Mouse (Mus musculus) liver, embryonic 16.5 days (tissue): Measurements from ENCODE around the gene Clic3. TPM values are rescaled to one million over a fixed set of nuclear protein-coding genes. Genes with fewer than 3 reads are reported as not detected.
A peak's percentile ranks its signal among the peaks of the same experiment; 100 is the strongest.

Source experiments
- ATAC-seq: fragments of 200-750 bp; cut with Nextera tagmentation; 2 replicates; pipeline ENCODE4 v1.8.0; 2017; ENCODE audit warnings: low read depth, mild to moderate bottlenecking, moderate number of reproducible peaks, moderate library complexity
- H3K27ac ChIP-seq: fragments of 300-500 bp; sonication (generic); 2 replicates; pipeline ENCODE4 v1.5.1; 2014; ENCODE audit warnings: mild to moderate bottlenecking, low read length
- H3K27me3 ChIP-seq: fragments of 300-500 bp; sonication (generic); 2 replicates; pipeline ENCODE4 v1.6.1; 2014; ENCODE audit warnings: low read depth, low read length, mixed read lengths; ENCODE audit not compliant: control insufficient read depth, insufficient read depth
- H3K36me3 ChIP-seq: fragments of 300-500 bp; sonication (generic); 2 replicates; pipeline ENCODE4 v1.6.1; 2014; ENCODE audit warnings: mild to moderate bottlenecking; ENCODE audit not compliant: control insufficient read depth, insufficient read depth
- H3K4me1 ChIP-seq: fragments of 300-500 bp; sonication (generic); 2 replicates; pipeline ENCODE4 v1.6.1; 2014; ENCODE audit warnings: low read depth, low read length, mixed read lengths; ENCODE audit not compliant: control insufficient read depth
- H3K4me2 ChIP-seq: fragments of 300-500 bp; sonication (generic); 2 replicates; pipeline ENCODE4 v1.6.1; 2014; ENCODE audit warnings: low read depth, low read length, mixed read lengths
- H3K4me3 ChIP-seq: fragments of 300-500 bp; sonication (generic); 2 replicates; pipeline ENCODE4 v1.5.1; 2014; ENCODE audit warnings: low read depth, mild to moderate bottlenecking, low read length
- H3K9ac ChIP-seq: fragments of 300-500 bp; sonication (generic); 2 replicates; pipeline ENCODE4 v1.6.1; 2014; ENCODE audit warnings: low read depth, low read length
- H3K9me3 ChIP-seq: fragments of 300-500 bp; sonication (generic); replicated peaks from 2 replicates; pipeline ENCODE4 v1.6.1; 2016; ENCODE audit warnings: low read length; ENCODE audit not compliant: control insufficient read depth
- WGBS: fragments of 180-500 bp; shearing (Covaris S2); extraction: QIAGEN DNeasy Blood & Tissue Kit; methylation state at CpG from one replicate; pipeline ENCODE4 v1.1.7; 2014; ENCODE audit not compliant: insufficient replicate concordance; 5-methylcytosine and 5-hydroxymethylcytosine counted together
- polyA plus RNA-seq: library from polyadenylated mRNA; unstranded; fragments of >200 nt; fragmentation: Nextera tagmentation; extraction: Ambion mirVana; gene quantifications from 2 replicates; pipeline ENCODE4 v1.2.1, GENCODE M21; 2015

Clic3 gene
- polyA plus RNA-seq, 1 experiment from 2014 or later = 0.54 TPM

DNA sequence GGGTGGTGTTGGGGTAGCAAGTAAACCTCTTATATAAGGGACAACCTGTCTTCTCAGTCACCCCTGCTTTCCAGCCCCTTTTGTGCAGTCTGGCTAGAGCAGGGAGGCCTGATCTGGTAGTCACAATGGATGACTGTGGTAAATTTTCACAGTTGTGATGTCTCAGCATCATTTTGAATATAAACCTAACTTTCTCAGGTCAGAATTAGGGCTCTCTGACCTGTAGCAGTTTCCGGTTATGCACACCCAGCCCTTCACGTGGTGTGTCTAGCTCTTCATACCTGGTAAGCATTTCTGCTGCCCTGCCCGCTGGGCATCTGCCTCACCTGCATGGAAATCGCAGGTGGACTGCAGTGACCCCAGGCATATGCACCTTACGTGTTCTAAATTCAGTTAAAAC is 29.4 kb upstream of the Clic3 start:
- Histone ChIP-seq H3K27ac (no peak overlapping the region), H3K4me3 (no peak overlapping the region), H3K9ac (no peak overlapping the region), H3K4me1 (peaks cover 6% of the 10 kb centered on the region), H3K4me2 (no peak overlapping the region), H3K9me3 (no peaks in the 10 kb centered on the region), H3K36me3 (no peaks in the 10 kb centered on the region), H3K27me3 (peaks cover 11% of the 10 kb centered on the region)
- 69% methylated on average over 5 of the region's 5 CpGs for WGBS
- no peak for ATAC-seq

DNA sequence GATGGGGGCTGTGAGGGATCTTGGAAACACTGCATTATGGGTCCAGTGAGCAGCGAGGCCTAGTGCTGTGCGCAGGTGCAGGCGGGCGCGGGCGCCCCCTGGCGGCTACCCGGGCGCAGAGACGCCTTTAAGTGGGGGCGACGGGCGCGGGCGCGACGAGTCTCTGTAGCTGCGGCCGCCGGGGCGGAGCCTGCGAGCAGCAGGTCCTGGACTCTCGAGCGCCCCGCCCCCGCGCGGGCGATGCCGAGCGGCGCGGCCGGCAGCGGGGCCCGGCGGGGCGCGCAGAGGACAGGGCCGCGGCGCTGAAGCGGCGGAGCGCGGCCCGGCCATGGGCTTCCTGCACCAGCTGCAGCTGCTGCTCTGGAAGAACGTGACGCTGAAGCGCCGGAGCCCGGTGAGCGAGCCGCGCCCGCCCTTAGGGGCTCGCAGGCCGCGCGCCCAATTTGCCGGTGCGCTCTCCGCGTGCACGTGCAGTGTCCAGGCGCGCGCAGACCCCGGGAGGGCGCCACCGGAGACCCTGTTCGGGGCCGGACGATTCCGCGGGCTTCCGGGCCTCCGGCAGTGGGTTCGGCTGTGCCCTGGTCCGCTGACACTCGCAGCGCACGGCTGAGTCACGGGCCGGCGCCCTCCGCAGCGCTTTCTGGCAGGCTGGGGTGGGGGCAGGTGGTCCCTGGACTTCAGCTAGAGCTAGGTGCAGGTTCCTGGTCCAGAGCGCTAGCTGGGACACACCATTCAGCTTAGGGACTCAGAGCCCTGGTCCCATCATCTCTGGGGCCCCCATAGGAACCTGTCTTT is 28.0 kb upstream of the Clic3 start, which contains the start of gene Abca2:
TSS of gene Abca2 (plus strand) at position 262 of the 795 bp plus-strand sequence.
- H3K4me3 ChIP-seq = peak within 1 kb of the TSS; percentile 65
- H3K9me3 ChIP-seq = no peaks in the 10 kb centered on the region
- peak; percentile 91 for ATAC-seq
- H3K4me1 ChIP-seq = peaks cover 6% of the 10 kb centered on the region
- H3K36me3 ChIP-seq = no peaks in the 10 kb centered on the region
- WGBS = under 1% methylated on average over 87 of the region's 89 CpGs
- H3K27ac ChIP-seq = no peak within 1 kb of the TSS
- peak within 1 kb of the TSS; percentile 94 for H3K4me2 ChIP-seq
- H3K9ac ChIP-seq = peak within 1 kb of the TSS; percentile 68
- peaks cover 11% of the 10 kb centered on the region for H3K27me3 ChIP-seq

DNA sequence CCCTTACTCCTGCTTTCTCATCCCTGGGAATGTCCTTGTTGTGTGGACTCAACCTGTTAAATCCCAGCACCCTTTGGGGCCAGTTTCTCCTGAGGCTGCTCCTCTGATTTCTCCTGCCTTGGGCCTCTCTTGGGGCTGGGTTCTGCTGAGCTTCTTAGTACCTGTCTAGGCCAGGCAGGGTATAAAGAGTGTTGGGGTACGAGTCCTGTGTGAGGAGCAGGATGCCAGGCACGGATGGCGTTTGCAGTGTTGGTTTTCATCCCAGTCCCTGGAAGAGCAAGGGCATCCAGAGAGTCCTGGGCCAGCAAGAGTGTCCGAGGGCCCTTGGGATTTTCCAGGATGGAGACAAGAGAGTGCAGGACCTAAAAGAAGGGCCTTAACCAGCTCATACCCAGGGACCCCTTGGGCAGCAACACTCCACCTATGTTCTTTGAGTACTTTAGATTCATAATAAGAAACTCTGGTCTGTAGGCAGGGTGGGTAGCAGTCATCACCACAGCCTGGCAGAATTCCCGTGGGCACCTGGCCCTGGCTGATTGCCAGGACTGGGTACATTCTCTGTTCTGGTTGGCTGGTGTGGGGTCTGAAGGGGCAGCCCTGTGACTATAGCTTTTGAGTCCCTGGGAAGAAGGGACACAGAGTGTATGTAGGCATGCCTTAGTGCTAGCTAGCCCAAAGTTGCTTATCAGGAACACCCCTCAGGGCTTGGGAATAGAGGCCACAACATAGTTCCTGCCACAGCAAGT is 27.0 kb upstream of the Clic3 start:
- WGBS = 60% methylated on average over 5 of the region's 5 CpGs
- Histone ChIP-seq H3K36me3 (no peaks in the 10 kb centered on the region), H3K9ac (no peak overlapping the region), H3K9me3 (no peaks in the 10 kb centered on the region), H3K4me2 (peak overlapping the region; percentile 94), H3K4me1 (peaks cover 6% of the 10 kb centered on the region), H3K4me3 (peak overlapping the region; percentile 65; the same call in 1 of the 2 replicates), H3K27me3 (peaks cover 11% of the 10 kb centered on the region), H3K27ac (no peak overlapping the region)
- no peak for ATAC-seq

DNA sequence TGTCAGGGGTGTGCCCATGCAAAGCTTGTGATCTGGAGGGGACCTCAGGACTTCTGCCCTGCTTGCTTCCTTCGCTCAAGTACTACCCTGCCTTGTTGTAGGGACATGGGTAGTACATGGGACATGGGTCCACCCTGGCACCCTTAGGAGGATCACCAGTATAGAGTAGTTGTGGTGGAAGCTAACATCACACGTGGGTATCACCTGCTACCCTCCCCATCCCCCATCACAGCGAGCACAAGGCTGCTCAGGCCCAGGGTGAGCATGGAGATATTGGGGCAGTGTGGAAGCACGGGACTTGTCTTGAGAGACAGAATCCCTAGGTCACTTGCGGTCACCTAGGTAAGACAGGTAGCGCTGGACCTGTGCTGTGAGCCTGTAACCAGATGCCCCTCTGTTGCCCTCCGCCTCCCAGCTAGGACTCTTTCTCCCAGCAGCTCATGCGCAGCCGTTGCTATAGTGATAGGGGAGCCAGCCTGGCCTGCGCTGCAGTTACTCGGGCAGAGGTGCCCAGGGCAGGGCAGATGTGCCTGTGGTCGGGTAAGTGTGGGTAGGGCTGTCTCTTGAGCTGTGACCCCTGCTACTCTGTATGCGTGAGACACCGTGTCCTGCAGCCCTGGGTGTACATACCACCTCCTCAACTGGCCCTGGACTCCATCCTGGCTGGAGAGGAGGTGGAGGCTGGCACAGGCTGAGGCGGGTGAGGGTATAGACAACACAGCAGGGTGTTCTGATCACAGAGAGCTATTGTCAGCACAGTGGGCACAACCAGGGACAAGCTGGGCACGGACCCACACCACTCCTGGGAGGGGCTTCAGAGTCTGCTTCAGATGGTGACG is 26.0 kb upstream of the Clic3 start:
- Histone ChIP-seq H3K4me2 (no peak overlapping the region), H3K4me1 (peaks cover 6% of the 10 kb centered on the region), H3K9me3 (no peaks in the 10 kb centered on the region), H3K27me3 (peaks cover 11% of the 10 kb centered on the region), H3K27ac (no peak overlapping the region), H3K9ac (no peak overlapping the region), H3K36me3 (no peaks in the 10 kb centered on the region), H3K4me3 (no peak overlapping the region)
- WGBS = 72% methylated on average over 17 of the region's 17 CpGs
- no peak for ATAC-seq

DNA sequence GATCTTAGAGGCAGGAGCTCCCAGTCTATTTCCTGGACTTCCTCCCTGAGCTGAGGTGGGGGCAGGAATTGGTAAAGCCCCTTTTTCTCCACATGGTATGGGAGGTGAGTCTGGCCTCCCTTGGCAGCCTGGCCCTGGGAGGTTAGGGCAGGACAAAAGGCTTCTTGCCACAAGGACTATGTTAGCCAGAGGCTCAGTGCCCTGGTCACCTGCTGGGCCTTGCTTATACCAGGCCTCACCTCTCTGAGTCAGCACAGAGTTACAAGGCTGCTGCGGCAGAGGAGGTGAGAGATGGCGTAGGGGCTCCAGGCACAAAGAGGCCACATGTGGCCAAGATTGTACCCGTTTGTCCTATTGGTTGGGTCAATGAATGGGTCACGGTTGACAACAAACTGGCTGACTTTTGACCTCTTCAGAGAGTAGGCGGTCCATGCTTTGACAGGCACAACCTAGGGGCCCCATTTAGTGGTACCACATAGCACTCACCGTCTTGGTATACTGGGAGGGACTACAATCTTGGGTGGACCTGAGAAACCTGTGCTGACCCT is 25.3 kb upstream of the Clic3 start:
- H3K27ac ChIP-seq = no peak overlapping the region
- H3K4me2 ChIP-seq = no peak overlapping the region
- 62% methylated on average over 6 of the region's 6 CpGs for WGBS
- peaks cover 6% of the 10 kb centered on the region for H3K4me1 ChIP-seq
- no peaks in the 10 kb centered on the region for H3K9me3 ChIP-seq
- peaks cover 11% of the 10 kb centered on the region for H3K27me3 ChIP-seq
- H3K36me3 ChIP-seq = no peaks in the 10 kb centered on the region
- no peak for ATAC-seq
- no peak overlapping the region for H3K4me3 ChIP-seq
- H3K9ac ChIP-seq = no peak overlapping the region

DNA sequence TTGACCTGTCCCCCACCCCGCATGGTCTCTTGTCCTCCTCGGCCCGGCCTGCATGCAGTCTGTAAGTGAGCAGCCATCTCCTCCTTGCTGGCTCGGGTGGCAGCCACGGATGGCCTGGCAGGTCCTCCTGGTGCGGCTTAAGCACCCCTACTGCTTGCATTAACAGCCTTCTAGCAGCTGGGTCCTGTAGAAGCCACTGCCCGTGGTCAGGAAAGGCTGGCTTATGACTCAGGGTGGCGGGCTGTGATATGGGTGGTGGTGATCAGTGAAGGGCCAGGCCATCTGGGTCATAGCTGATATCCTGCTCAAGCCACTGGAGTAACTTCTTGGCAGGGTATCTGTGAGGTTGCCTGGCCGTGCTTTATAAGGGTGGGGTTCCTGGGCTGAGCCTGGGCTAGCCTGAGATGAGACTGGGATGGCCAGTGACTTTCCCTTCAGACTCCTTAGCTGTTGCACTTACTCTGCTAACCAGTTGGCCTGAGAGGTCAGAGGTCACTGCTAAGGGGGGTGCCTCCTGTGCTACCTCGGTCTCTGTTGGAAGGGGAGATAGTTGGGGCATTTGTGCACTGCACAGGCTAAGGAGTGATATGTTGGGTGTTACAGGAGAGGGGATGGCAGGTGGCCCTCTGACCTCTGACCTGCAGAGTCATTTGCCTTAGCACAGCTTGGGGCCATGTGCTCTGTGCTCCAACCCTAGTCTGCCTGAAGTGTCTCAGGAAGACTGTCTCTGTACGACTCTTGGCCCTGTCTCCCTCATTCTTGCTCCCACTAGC is 24.1 kb upstream of the Clic3 start:
- WGBS = 57% methylated on average over 11 of the region's 11 CpGs
- Histone ChIP-seq H3K27me3 (peaks cover 11% of the 10 kb centered on the region), H3K4me1 (peaks cover 6% of the 10 kb centered on the region), H3K9me3 (no peaks in the 10 kb centered on the region), H3K9ac (no peak overlapping the region), H3K27ac (no peak overlapping the region), H3K36me3 (no peaks in the 10 kb centered on the region), H3K4me2 (no peak overlapping the region), H3K4me3 (no peak overlapping the region)
- no peak for ATAC-seq

- Histone ChIP-seq H3K4me2 (no peak overlapping the region), H3K9ac (no peak overlapping the region), H3K4me3 (no peak overlapping the region), H3K27me3 (peaks cover 11% of the 10 kb centered on the region), H3K4me1 (peaks cover 5% of the 10 kb centered on the region), H3K36me3 (no peaks in the 10 kb centered on the region), H3K27ac (no peak overlapping the region), H3K9me3 (no peaks in the 10 kb centered on the region)
- ATAC-seq = no peak
- 78% methylated on average over 17 of the region's 17 CpGs for WGBS
These were observed 23.5 kb upstream of the Clic3 start for GRCm38 (mm10) chr2:25433101-25433500.

GRCm38 (mm10) chr2:25434292-25434691 is 22.3 kb upstream of the Clic3 start:
- H3K4me1 ChIP-seq = no peaks in the 10 kb centered on the region; the same call in 1 of the 2 replicates
- H3K27ac ChIP-seq = no peak overlapping the region
- ATAC-seq = no peak
- peaks cover 6% of the 10 kb centered on the region for H3K27me3 ChIP-seq
- no peaks in the 10 kb centered on the region for H3K36me3 ChIP-seq
- no peak overlapping the region for H3K9ac ChIP-seq
- WGBS = 75% methylated on average over 8 of the region's 8 CpGs
- H3K9me3 ChIP-seq = no peaks in the 10 kb centered on the region
- H3K4me3 ChIP-seq = no peak overlapping the region
- no peak overlapping the region for H3K4me2 ChIP-seq
